Comparison of ENCODE assay signal across 1 mouse cellular context in the genomic region with DNA sequence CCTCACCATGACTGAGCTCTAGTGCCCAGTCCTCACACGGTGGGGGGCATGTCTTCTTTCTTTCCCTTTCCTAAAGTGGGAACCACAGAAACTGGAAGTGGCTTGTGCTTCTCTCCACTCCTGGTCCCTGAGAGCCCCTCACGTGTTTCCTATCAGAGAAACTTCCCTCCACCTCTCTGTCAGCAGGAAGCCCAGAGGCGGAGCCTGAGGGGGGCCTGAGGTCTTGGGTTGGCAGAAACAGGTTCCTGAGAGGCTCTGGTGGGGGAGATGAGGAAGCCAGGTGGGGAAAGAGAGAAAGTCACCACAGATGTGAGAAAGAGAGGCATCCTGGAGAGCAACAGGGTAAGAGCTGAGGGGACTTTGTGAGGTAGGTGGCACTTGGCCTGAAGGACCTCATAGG.
TF ChIP-seq lines count a peak whose summit lies in the region.

No protein-coding gene starts in this region.

TF ChIP-seq in MEL, 35 proteins besides CTCF, POLR2A, EP300 and RAD21 (continued from another document):
- TF ChIP-seq MEF2A (IDR thresholded peaks at IDR 0.05; ENCODE audit: extremely low read depth, insufficient replicate concordance, low read depth, low read length, poor library complexity, severe bottlenecking) (no peak), SIN3A (IDR thresholded peaks at IDR 0.05; ENCODE audit: low read length) (peak; percentile 48; the same call in 1 of the 2 replicates), BHLHE40 (IDR thresholded peaks at IDR 0.05; ENCODE audit: borderline replicate concordance, low read depth, low read length) (peak; percentile 90), USF2 (IDR thresholded peaks at IDR 0.05; ENCODE audit: borderline replicate concordance in 1 of 2, insufficient read depth in 1 of 2, low read depth in 1 of 2, low read length in 2 of 2) (no peak)
